Mouse (Mus musculus): ENCODE data around the gene Adam12.

The Adam12 gene

DNA sequence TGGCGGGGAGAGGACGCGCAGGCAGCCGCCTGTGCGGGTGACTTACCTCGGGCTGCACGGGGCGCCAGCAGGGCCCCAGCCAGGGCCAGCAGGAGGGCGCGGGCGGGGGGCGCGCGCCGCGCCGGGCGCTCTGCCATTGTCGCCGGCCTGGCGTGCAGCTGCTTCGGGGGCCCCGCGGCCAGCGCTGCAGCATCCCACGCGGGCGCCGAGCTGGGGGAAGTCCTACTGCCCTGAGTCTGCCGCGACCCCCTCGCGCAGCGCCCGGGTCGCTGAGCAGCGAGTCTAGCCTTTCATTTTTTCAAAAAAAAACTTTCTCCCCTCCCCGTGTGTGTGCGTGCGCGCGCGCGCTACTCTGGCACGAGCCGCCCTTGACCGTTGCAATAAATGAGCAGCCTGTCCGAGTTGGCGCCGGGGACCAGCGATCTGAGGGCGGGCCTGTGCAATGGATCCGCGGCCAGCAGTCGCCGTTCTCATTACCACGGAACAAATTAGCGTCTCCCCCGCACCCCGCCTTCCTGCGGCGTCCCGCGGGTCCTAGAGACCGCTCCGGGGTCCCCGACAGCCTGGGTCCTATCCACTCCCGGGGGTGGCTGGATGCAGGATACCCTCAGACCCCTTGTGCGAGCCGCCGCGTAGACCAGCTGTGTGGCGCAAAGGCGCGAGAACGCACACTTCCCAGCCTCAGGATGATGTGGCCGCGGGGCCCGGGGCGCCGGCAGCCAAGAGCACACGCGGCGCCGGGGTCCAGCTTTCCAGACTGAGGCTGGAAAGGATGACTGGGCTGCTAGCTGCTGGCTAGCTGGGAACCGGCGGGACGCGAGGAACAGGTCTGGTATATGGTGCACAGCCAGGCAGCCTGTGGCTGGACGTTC, 7.0 kb downstream of the Adam12 start:
- peak; percentile 80 to 85 for DNase-seq (ENCODE audit: low spot score in 2 of 2)

DNA sequence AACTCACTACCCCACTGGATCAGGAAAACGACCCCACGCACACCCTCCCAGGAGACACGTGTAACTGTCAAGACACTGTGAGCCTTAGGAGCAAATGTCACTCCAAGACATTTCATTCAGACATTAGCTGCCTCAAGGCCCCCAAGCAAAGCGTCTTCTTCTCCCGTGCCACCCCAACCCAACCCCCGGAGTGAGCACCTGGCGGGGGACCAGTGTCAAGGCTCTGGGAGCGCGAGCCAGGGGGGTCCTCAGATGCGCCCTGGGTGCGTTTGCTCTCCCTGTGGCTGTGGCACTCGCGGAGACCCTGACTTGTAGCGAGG, 7.6 kb downstream of the Adam12 start:
- DNase-seq (ENCODE audit: low spot score in 2 of 2), result no peak

DNA sequence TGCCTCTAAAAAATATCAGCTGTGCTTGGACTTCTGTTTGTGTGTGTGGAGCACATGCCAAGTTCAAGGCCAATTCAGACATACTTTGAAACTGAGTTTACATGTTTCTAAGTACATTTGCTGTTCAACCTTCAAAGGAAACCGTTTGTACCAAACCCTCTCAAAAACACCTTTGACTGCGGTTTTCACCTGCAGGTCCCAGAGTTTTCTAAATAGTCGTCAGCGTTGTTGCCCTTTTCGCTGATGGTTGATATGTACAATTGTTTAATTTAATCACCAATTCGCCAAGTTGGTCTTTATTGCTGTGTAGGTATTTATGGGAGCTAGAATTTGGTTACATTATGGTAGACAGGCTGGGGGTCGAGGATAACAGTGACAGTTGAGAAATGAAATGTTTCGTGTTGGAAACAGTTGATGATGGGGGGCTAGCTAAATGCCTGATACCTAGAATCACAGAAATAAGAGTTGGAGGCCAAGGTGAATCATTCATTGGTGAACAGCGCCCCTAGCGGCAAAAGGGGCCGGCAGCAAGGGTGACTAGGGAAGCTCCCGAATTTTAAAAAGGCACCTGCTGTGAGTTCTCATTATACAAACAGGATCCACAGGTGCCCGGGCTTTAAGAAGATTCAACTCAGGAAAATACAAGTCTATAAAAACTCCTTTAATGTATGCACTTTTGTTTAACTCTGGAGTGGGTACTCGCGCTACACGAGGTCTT, 8.3 kb downstream of the Adam12 start:
- DNase-seq (ENCODE audit: low spot score in 2 of 2), result peak; percentile 85 to 92

DNA sequence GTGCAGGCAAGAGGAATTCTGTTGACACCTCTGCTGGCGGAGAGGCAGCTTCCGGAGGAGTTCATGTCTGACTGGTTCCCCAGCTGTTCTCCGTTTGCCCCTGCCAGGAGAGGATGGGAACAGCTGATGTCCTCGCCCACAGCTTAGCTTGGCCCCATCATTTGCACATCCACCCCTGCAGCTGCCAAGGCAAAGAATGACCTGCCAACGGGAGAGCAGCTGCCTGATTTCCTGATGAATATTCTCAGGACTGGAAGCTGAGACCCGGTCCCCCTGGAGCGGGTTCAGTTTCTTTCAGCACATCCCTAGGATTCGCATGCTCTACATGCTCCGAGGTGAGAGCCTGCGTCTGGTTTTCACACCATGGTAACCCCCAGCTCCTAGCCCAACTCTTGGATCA, 24.0 kb downstream of the Adam12 start:
- peak; percentile 79 to 83 for DNase-seq (ENCODE audit: low spot score in 2 of 2)

DNA sequence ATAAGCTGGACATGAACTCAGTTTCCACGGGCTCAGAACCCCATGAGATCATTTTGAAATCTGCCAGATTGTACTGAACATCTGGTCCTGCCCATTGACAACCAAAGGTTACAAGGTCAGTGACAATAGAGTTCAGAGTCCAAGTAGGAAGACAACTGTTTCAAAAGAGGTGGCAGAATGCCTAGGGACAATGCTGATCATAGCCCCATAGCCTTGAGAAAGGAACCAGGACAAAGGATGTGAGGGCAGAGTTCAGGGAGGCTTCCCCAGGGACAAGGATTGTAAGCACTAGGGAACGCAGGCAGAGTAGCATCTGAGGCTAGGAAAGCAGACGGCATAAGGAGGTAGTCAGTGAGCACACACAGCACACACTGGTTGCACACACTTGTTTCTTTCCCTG, 38.9 kb downstream of the Adam12 start:
- no peak for DNase-seq (ENCODE audit: low spot score in 2 of 2)

DNA sequence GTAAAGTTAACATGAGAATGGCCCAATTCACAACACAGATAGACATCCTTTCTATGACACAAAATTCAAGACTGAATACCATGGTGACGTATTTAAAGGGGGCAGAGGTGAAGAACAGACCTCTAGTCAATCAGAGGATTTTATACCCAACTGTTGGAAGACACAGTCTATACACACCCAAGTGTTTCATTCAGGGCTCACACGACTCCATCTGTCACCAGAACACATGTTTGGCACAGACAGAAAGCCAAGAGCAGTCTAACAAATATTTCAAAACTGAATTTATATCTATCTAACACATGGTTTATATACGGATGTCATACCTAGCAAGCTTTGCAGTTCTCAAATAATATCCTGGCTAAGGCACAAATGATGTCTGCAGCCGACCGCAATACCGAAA, 41.8 kb downstream of the Adam12 start:
- no peak for DNase-seq (ENCODE audit: low spot score in 2 of 2)

DNA sequence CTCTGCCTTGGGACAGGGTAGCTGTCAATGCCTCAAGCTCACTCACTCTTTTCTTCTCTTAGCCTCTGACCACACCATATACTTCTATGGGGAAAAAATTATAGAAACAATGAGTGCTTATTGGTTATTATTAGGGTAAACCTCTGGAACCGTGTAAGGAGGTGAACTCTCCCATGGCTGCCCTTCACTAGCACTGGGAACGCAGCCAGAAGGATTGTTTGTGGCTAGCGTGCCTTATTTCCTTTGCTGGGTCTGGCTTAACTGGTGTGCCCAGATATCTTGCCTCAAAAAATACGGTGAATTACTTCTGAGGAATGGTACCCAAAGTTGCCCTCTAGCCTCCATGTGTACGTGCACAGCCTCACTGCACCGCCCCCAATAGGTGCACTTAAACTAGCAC, 43.4 kb downstream of the Adam12 start:
- no peak for DNase-seq (ENCODE audit: low spot score in 2 of 2)

DNA sequence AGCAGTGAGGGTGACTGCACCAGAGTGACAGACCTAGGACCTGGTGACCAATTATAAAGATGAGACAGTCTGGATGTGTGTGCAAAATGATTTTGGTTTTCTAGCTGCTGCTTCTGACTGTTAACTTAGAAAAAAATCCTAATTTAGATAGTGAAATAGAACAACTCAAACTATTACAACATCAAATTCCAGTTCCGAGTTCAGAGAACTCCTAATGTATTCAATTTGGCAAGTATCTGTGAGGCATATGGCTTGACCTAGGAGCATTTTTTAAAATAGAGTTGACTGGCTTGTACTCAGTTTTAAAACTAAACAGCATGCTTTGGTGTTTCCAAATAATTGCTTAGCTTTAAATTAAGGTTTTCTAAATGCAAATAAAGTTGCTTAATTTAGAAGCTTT, 44.0 kb downstream of the Adam12 start:
- no peak for DNase-seq (ENCODE audit: low spot score in 2 of 2)

DNA sequence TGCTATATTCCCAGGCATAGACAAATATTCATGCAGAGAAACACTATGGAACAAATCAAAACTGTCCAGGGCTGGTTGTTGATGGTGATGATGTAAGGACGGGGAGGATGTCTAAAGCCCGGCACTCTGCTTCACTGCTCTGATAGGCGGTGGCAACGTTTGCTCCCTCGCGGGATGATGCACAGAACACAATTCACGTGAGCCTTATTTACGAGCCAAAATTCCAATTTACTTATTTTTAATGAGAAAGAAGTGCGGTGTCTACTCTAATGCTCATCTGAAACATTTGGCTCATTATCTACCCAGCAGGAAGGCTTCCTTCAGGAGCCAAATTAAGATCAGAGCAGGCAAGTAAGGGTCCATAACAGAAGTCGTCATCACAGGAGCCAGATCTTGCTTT, 45.4 kb downstream of the Adam12 start:
- DNase-seq (ENCODE audit: low spot score in 2 of 2), result no peak

DNA sequence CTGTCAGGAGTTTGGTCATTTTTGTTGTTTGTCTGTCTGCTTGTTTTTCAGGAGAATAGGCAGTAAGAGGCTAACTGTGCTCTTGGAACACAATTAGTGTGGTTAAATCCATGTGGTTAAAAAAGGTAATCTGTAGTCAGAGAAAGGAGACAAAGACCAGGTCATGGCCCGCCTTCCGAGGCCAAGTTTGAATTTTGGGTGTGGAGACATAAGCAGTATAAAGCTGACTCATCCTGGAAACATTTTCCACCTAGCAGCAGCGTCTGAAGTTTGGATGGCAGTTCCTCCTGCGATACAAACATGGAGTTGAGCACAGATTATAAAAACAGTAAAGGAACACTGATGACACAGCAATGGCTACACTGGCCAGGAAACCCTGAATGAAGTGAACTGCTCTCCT, 46.2 kb downstream of the Adam12 start:
- DNase-seq (ENCODE audit: low spot score in 2 of 2), result no peak

DNA sequence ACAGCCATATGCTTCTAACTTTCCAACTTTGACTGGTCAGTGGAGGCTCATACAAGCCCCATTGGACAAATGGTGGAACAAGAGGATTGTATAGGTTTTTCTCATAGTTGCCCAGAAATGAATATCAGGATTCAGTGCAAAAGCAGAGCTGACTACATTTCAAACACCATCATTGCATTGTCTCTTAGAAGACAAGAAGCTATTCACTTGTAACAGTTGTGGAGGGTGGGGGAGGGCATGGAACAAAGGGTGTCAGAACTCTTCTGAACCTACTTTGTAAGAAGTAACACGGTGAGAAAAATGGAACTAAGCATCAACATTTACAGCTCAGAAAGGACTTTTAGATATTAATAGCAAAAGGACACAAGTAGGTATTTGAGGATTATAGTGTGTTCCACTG, 50.2 kb downstream of the Adam12 start:
- no peak for DNase-seq (ENCODE audit: low spot score in 2 of 2)

DNA sequence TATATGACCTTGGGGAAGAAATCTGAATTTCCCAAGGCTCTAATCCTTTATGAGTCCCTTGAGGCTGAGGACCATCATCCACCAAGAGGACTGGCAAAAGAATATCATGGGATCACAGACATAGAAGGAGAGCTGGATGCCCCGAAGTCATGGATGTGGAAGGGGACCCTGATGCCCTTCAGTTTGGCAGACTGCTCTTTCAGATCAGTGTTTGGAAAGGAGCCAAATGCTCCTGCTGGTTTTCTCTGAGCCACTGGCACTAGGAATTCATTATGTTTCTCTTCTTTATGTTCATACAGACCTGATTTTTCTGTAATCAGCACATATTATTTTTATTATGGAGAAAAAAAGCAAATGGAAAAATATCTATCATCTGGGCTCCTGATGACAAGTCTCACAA, 50.9 kb downstream of the Adam12 start:
- DNase-seq (ENCODE audit: low spot score in 2 of 2), result no peak

DNA sequence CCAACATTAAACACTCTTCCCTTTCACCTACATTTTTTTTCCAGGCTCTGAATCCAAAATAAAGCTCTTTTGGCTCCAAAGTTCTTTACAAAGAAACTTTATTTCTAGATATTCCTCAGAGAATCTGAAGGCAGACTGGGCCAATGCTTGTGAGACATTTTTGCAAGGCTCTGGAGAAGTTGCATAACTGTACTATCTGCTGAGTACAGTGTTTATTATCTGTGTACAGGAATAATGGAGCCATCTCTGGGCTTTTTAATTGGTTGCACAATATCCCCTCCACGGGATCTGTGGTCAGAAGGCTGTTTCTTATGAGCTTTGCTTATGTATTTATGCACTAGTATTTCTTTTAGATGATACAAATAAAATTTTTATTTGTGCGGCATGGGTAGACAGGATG, 54.9 kb downstream of the Adam12 start:
- no peak for DNase-seq (ENCODE audit: low spot score in 2 of 2)

DNA sequence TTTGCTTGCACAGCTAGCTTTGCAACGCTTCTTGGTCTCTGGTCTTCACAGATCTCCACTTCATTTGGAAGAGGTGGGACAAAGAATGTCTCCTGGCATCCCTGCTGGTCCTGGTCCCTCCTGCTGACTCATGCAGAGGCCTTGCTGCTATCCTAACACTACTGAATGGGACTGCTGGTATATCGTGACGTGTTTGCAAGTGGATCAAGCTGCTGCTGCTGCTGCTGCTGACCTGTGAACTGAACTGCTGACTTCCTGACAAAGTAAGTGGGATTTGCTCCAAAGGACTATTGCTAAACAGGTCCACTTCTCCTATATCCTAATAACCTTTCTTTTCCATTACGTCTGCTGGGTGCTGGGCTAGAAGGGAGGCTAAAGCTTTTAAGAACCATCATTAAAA, 56.7 kb downstream of the Adam12 start:
- DNase-seq (ENCODE audit: low spot score in 2 of 2), result no peak

DNA sequence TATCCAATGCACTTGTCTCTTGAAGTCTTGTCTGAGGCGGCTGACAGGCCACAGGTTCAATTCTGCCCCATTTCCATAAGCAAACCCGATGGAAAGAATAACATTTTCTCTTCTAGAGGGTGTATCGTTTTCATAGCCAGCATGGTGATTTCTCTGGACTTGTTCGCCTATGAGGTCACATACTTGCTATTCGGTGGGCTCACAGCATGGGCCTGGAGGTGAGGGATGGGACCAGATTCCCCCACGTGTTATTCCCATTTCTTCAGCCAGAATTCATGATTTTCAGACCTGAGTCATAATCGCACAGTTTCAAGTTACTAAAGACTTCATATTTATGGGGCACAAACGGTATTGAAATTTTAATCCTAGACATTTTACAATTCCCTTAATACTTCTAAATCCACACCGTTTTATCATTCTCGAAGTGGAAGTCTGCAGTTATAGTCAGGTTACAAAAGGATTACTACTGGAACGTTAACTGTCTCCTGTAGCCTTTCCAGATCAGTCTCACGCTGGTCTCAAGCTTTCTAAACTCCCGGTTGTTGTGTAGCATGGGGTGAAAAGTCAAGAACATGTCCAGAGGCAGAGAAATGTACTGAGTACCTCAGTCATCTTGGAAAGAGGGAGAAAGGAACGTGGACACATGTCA, 58.4 kb downstream of the Adam12 start:
- DNase-seq (ENCODE audit: low spot score in 2 of 2), result no peak

DNA sequence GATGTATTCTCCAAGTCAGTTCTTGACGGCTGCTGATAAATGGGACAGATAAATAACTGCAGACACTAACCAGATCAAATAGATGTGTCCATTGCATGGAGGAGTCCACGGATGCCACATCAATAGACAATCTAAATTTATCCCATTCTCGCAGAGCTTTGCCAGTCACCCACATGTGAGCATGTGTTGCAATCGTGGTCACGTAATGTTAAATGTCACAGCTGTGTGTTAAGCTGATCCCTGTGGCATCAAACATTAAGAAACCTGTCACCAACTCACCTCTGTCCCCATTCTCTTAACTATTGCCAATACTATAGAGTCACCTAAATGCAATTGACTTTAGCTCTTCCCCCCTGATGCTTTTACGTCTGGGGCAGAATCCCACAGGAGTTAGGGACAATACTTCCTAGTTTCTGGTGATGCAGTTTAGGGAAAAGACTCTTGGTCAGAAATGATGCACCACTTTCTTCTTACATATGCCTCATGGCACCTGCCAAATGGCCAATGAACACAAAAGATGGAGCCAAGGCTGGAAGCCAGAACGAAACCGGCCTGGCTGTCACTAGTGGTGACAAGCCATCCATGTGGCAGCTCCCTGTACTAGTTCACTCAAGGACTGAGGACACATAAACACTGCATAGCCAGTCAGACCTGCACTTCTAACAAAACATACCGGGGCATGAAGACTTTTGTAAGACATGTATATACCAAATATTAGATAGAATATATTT, 61.6 kb downstream of the Adam12 start:
- DNase-seq (ENCODE audit: low spot score in 2 of 2), result no peak

DNA sequence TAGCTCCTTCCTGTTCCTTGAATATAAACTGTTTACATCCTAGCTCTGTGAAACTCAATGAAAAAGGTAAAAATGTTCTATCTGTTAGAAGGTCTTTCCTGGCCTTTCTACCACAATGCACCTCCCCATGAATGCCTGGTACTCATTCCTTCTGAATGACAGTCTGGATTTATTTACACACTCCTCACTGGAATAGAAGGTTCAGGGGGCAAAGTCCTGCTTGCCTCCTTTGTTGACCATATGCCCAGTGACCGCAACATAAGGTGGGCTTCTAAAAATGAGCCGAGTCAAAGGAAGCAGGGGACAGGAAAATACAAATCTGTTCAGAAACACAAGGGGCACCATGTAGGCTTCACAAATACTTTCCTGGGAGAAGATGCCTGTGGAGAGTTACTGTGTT, 62.2 kb downstream of the Adam12 start:
- no peak for DNase-seq (ENCODE audit: low spot score in 2 of 2)

DNA sequence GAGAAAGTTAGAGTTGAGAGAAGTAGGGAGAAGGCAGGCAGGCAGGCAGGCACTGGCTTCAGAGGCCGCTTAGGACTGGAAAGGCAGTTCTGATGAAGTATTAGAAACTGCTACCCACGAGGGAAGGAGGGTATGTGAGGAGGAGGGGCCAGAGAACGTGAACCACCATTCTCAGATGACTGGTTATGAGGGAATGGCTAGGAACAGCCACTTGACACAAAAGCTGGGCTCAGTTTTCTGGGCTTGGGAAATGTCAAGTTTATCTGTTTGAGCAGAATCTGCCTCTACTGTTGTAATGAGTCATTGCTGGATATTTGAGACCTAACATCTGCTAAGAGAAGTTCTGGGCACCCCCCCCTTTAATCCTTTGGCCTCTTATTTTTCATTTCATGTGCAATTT, 64.4 kb downstream of the Adam12 start:
- DNase-seq (ENCODE audit: low spot score in 2 of 2), result no peak

DNA sequence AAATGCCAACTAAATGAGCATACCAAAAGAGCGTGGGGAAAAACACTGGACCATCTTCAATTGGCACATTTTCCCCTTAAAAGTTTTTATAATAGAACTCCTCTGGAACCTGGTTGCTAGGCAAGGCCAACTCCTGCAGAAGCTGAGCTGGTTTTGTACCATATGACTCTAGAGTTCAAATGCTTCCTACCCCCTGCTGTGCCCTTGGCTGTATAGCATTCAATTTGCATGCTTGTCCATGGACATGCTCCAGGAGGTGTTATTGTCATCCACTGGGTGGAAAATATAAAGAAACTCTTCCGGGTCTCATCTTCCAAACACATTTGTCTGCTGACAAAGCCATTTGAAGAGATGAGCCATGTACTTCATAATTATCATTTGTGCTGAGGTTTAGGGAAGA, 68.2 kb downstream of the Adam12 start:
- DNase-seq (ENCODE audit: low spot score in 2 of 2), result no peak

DNA sequence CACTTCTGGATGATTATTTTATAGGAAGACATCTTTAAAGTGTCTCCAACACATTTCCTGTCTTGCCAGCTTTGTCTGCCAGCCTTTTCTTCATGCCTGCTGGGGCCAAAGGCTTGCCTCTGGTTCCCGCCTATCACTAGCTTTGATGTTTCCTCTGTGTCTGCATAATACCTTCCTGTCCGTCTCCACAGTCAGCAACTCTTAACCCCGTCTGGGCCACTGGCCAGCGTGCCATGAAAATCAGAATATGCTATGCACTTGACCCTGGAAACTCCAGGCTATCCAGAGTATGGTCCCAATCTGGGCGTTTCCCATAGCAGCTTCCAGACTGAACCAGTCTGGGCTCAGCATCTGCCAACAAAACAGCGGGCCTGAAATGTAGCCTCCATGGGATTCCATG, 69.1 kb downstream of the Adam12 start:
- no peak for DNase-seq (ENCODE audit: low spot score in 2 of 2)

DNA sequence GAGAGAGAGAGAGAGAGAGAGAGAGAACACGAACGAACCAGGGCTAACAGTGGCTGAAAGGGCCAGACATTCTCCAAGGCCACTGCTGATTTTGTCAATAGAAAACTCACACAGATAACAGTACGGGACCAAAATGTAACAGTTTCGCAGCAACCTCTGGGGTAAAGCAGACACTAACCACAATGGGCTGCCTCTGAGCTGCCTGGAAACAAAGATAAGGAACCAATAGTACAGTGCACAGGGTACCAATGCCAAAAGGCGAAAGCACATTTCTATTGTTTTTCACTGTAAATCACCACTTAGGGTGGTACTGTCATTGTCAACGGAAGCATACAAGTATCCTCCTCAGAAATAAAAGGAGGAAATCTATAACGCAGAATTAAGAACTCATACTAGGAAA, 72.3 kb downstream of the Adam12 start:
- DNase-seq (ENCODE audit: low spot score in 2 of 2), result no peak

DNA sequence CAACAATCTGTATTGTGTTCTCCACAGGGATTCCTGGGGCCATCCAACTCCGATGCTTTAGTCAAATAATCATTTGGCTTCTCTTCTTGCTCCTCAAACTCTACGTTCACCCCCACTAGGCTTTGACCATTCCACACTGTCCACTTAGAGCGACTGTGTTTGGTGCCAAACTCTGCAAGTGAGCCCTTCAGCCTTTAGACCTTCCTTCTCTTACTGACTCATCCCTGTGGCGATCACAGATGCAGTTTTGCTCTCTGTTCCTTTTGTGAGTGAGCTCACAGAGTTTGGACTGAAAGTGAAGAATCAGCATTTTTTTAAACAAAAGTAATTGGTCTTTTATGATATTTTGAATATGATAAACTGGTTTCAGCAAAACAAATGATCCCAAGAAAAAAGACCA, 80.6 kb downstream of the Adam12 start:
- no peak for DNase-seq (ENCODE audit: low spot score in 2 of 2)

Data from right cerebral cortex, postnatal 10 days (tissue).